Mouse (Mus musculus): ENCODE measurements at regions not wholly inside any gene's neighbourhood (a gene's known extent, or its start where the extent isn't known, plus 50 kb on each side); places are given as distances from the start of the nearest gene placed in this dataset.

DNA sequence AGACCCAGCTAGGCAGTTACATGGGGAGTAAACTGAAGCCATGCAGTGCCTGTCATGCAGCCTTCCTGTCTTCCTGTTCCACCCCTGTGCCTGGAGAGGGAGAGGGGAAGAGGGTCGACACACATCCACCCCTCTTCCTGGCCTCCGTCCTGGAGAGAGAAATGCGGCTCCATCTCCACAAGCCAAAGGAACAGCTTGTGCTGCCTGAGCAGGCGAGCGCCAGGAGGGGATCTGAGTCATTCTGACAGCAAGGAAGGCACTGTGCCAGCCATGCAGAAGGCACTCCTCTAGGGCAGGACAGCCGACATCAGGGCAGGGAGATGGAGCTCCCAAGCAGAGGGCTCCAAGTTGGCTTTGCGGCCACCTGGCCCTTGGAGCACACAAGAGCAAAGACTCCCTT lies 50.6 kb upstream of the Kcna5 start:
- TF ChIP-seq CTCF (IDR thresholded peaks at IDR 0.05; ENCODE audit: low read depth): no peak
- no peak for TF ChIP-seq EP300 (optimal IDR thresholded peaks at IDR 0.05)

Data from stomach, postnatal 0 days (tissue).